Comparison of ENCODE assay signal across 11 mouse cellular contexts in genomic region chr3:154633091-154633490, GRCm38 (mm10). TPM values are rescaled to one million over a fixed set of nuclear protein-coding genes. Genes with fewer than 3 reads are reported as not detected.
"Had no signal": no experiment of that assay in that cellular context is flagged by ENCODE, and none has a peak within 500 bp of the region (broad histone marks: within the 10 kb centered on the region; RNA-seq: fewer than 3 reads in every experiment).

No protein-coding gene starts in this region.

- DNase-seq: liver, postnatal 0 days; lung, adult 2 months; lung, postnatal 14 days; lung, postnatal 36 days; right cerebral cortex, postnatal 14 days; thymus, adult 2 months; thymus, postnatal 25 days; thymus, postnatal 4 days had no signal

RNA-seq across cellular contexts. Expression of gene Erich3, which starts 30.6 kb away (rescaled TPM):
- total RNA-seq: megakaryocyte progenitor cell, adult 5-6 weeks; monocyte, adult 5-6 weeks; neutrophil, adult 5-6 weeks had no signal
